Mouse (Mus musculus) left cerebral cortex, postnatal 4 days (tissue): ENCODE data around the gene Lag3. TPM values are rescaled to one million over a fixed set of nuclear protein-coding genes. Genes with fewer than 3 reads are reported as not detected.

Experiments
- DNase-seq: peaks from one replicate; pipeline ENCODE4 v3.0.0-alpha.2; 2022
- intact Hi-C: fragments of 180-260 bp; cut with DNase I; formaldehyde crosslinking; loops from one replicate; pipeline ENCODE4 v1.15.1; 2025
- total RNA-seq, 2 experiments: library from RNA; stranded (reverse); gene quantifications; 2 replicates each; pipeline ENCODE4 v1.2.3; 2021

The Lag3 gene
- 1 to 10 TPM; 1.7 to 2.3 TPM for total RNA-seq

- DNase-seq: no peak
Observed at GRCm38 (mm10) chr6:124911533-124912218, at the start of gene Lag3. TSS of gene Lag3 (minus strand) at chr6:124911705.

DNA sequence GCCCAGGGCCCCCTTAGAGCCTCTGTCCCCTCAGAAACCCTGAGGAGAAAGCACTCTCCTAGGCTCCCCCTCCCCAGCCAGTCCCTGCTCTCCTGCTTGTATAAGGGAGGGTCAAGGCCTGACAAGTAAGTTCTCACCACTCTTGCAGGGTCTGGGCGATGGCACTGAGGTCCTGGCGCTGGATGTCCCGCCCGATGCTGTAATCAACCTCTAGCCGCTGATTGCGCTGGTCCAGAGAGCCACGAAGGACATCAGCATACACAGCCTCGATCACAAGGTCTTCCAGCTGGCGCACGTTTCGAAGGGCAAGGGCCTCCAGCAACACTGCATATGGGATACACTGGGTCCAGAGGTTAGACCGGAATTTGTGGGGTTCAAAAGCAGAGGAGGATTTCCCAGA lies 49.5 kb upstream of the Lag3 start:
- no peak for DNase-seq
- intact Hi-C loops: no loop called here

More at GRCm38 (mm10) chr6:124911533-124912218, at the start of gene Lag3:
- intact Hi-C loops: no loop called here

DNA sequence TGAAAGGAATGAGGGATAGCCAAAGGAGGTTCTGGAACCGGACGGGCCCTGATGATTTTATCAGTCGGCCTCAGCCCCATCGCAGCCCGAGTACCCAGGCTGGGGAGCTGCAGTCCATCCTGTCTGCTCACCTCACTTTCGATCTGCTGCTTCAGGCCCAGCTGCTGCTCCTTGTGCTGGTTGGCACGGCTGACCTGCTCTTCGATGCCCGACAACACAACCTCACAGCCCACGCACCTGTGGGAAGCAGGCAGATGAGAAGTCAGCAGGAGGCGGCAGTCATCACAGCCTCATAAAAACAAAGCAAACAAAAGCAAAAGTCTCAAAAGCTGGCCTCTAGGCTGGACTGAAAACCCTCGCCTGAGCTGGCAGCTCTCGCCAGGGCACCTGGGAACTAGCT lies 48.5 kb upstream of the Lag3 start:
- intact Hi-C loops: no loop called here
- no peak for DNase-seq

DNA sequence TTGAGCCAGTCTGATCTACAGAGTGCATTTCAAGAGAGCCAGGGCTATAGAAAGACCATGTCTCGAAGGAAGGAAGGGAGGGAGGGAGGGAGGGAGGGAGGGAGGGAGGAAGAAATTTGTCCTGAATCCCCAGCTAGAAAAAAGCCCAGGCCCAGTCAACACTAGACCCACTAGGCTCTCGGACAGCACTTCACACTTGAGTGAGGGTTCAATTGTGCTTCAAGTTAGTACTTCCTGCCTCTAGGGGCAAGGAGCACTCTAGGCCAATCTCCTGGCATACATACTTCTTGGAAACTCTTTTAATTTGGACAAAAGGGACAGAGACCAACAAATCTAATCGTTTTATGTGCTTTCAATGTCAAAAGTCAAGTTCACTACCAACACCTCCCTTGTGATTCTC lies 46.6 kb upstream of the Lag3 start:
- intact Hi-C loops: no loop called here

GRCm38 (mm10) chr6:124955212-124955611 lies 43.7 kb upstream of the Lag3 start:
- no peak for DNase-seq
- intact Hi-C loops: no loop called here

More for the DNA sequence above, 46.6 kb upstream of the Lag3 start:
- no peak for DNase-seq

DNA sequence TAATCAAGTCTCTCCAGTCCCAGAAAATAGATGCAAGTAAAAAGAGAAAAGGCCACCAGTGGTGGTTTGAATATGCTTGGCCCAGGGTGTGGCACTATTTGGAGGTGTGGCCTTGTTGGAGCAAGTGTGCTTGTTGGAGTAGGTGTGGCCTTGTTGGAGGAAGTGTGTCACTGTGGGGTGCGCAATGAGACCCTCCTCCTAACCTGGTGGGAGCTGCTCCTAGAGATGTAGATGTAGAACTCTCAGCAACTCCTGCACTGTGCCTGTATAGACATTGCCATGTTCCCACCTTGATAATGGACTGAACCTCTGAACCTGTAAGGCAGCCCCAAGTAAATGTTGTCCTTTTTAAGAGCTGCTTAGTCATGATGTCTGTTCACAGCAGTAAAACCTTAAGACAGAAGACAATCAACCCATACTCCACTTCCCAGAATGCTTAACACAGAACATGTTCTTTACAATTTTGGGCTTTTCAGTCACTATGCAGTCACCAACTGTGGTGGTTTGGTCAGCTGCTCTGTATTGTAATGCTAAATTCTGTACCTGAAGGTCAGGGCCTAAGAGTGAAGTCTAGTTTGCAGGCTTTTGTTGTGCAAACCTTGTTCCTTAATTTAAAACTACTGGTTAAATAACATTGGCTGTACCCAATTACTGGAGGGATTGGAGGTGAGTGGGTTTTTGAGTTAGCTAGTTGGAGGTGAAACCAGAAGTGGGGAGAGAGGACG lies 42.6 kb upstream of the Lag3 start:
- intact Hi-C loops: no loop called here
- no peak for DNase-seq

- intact Hi-C loops: no loop called here
- DNase-seq: no peak
Observed at GRCm38 (mm10) chr6:124943526-124943925, 32.0 kb upstream of the Lag3 start.

- intact Hi-C loops: no loop called here
- DNase-seq: no peak
Observed at GRCm38 (mm10) chr6:124941679-124942078, 30.2 kb upstream of the Lag3 start.

DNA sequence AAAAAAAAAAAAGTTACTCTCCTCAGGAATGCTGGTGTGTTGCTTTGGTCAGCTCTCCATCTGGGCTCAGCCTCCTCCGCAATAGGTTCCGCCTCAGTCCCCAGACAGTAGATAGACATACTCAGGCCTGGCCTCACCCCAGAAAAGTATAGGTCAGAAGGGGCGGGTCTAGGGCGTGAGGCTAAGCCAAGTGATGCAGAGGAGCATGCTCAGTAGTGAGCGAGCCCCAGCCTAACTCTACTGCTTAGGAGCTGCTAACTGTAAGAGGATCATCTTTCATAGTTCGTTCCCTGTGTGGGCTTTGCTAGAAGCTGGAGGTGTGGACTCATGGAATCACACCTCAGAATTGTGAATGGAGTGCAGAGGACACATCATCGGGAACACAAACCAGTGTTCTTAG lies 27.0 kb upstream of the Lag3 start:
- intact Hi-C loops: no loop called here

DNA sequence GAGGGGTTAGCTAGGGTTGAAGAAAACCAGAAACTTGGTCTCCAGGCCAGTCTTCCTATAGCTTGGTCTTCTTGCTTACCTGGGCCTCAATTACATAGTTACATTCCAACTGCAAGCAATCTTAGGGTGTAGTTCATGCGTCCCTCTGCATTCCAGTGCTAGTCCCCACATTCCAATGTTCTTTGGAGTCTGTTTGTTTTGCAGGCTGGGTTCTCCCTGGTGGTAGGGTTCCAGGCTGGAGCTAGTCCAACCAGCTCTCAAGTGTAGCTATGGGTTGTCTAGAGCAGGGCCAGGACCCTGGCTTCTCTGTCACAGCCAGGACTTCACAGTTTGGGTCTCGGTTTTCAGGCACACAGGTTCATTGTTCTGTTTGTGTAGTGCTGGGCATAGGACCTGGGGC lies 26.0 kb upstream of the Lag3 start:
- intact Hi-C loops: no loop called here

More for the DNA sequence above, 27.0 kb upstream of the Lag3 start:
- no peak for DNase-seq

GRCm38 (mm10) chr6:124936681-124937080 lies 25.2 kb upstream of the Lag3 start:
- intact Hi-C loops: no loop called here
- no peak for DNase-seq

More for the DNA sequence above, 26.0 kb upstream of the Lag3 start:
- no peak for DNase-seq

DNA sequence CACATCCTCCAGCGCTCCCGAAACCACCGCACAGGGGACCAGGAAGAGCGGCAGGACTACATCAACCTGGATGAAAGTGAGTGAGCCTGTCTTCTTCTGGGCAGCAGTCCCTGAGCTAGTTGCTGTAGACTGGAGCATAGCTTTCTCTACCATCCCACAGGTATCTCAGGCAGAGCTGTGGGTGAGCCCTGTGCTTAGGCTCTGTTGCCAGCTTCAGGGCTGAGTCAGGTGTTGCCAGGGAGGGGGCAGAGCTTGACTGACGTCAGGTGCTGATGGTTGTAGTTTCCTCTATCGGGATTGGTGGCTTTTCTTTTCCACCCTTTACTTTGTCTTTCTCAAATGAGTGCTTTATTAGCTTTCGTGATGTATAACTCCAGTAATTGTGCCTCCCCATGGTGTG lies 23.2 kb upstream of the Lag3 start:
- no peak for DNase-seq
- intact Hi-C loops: loop anchor here (5.0 kb wide), 1 partner anchor 72 kb away; the partner anchor contains the start of gene Gpr162

- intact Hi-C loops: loop anchor here (5.0 kb wide), 1 partner anchor 71 kb away; the partner anchor contains the start of gene Gpr162
- no peak for DNase-seq
Observed at GRCm38 (mm10) chr6:124933127-124933526, 21.6 kb upstream of the Lag3 start.

DNA sequence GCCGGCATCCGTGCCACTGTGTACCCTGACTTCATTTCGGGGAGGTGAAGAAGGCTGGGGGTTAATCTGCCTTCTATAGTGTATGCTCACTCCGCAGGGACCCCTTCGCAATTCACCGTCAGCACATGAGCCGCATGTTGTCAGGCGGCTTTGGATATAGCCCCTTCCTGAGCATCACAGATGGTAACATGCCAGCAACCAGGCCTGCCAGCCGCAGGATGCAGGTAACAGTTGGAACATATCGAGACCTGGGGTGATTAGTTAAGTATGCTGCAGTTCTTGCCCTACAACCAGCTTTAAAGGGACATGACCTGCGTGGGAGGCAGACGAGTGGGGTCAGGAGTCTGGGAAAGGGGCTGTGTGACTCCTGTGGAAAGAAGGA lies 20.8 kb upstream of the Lag3 start:
- peak; percentile 35 for DNase-seq
- intact Hi-C loops: loop anchor here (5.0 kb wide), 1 partner anchor 70 kb away; the partner anchor contains the start of gene Gpr162

DNA sequence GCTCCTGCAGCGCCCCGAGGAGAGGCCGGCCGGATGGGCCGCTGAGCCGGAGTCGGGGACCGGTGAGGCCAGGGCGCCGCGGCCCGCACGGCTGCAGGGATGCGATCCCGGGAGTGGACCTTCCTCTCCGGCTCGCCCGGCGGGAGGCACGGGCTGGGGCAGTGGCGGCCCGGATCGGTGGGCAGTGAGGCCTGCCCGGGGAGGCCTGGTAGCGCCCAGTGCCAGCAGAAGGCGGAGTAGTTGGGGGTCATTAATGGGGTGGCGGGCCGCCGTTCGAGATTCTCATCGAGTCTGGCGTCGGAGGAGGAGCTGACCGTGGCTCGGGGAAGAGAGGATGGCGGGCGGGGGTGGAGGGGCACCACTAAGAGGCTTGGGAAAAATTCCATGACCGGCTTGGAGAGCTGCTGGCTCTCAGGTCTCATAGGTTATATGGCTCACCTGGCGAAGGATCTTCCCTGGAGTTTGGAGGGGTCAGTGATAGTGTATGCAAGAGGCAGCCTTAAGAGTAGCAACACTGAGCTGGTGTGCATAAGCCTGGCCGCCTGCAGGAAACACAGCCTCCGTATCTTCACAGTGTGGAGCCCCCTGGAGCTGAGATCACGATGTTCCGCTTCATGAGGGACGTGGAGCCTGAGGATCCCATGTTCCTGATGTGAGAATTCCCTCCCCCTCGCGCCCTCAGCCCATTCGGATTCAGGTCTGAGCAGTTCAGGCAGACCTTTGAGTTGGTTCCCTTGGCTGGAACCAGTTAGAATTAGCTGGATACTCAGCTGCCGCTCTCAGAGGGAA lies 20.2 kb upstream of the Lag3 start:
- peak; percentile 40 for DNase-seq
- intact Hi-C loops: loop anchor here (5.0 kb wide), 1 partner anchor 69 kb away; the partner anchor contains the start of gene Gpr162

GRCm38 (mm10) chr6:124930754-124931524 lies 19.4 kb upstream of the Lag3 start, which contains the start of gene Mlf2:
TSS of gene Mlf2 (plus strand) at chr6:124931386.
- DNase-seq: peak; percentile 99
- intact Hi-C loops: loop anchor here (5.0 kb wide), 1 partner anchor 69 kb away; the partner anchor contains the start of gene Gpr162

DNA sequence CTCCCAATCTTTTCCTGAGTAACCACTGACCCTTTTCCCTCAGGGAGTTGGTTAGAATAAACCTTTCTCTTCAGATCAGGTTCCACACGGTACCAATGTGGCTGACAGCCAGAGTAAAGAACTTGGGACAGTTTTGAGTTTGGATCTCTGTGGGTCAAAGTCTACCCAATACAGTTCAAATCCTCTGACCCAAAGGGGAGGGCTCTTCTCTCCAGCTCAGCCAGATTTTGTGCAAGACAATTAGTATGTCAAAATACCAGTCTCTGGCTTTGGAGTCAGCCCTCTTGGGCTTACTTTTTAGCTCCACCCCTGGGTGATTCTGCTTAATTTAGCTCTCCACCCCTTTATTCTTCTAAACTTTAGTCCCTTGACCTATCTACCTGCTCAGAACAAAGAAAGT lies 18.7 kb upstream of the Lag3 start:
- no peak for DNase-seq
- intact Hi-C loops: loop anchor here (5.0 kb wide), 1 partner anchor 68 kb away; the partner anchor contains the start of gene Gpr162

DNA sequence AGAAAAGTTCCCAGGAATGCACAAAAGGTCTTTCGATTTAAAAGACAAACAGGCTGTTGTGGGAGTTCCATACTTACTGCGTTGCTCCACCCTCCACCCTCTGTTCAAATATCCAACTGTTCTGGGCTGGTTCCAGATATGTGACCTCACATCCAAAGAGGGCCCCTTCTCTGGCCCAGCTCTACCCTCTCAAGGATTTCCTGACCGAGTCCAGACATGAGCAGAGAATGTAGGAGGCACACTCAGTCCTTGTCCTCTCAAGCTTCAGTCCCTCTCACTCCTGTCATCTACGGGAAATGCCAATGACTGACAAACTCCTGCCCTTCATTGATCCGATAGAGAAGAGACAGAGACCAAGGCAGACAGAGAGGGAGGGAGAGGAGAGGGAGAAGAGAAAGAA lies 14.4 kb upstream of the Lag3 start:
- intact Hi-C loops: no loop called here
- no peak for DNase-seq

- intact Hi-C loops: no loop called here
- no peak for DNase-seq
Observed at GRCm38 (mm10) chr6:124925173-124925793, 13.8 kb upstream of the Lag3 start.

DNA sequence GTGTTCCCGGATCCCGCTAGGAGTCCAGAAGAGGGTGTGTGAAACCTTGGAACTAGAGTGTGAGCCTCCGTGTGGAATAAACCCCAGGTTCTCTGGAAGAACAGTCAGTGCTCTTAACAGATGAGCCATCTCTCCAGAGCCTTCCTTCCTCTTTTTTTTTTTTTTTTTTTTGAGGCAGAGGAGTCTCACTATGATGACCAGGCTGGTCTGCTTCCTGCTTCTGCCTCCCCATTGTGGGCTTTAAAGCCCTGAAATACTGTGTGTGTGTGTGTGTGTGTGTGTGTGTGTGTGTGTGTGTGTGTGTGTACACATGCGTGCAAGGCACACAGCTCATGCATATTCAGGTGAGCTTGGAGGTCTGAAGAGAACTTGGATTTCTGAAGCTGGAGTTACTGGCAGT lies 10.0 kb upstream of the Lag3 start:
- DNase-seq: no peak
- intact Hi-C loops: no loop called here
